Mouse (Mus musculus) liver, embryonic 15.5 days (tissue): ENCODE results near the gene Slc6a19. TPM values are rescaled to one million over a fixed set of nuclear protein-coding genes. Genes with fewer than 3 reads are reported as not detected.
"Not testable (repeated sequence)": the region's sequence is repeated elsewhere in the genome, so short reads cannot be mapped to it uniquely, and the experiment has no call there.

ENCODE experiments used
- ATAC-seq: fragments of 200-750 bp; cut with Nextera tagmentation; 2 replicates; pipeline ENCODE4 v1.8.0; 2017; ENCODE audit warnings: moderate number of reproducible peaks, mild to moderate bottlenecking, moderate library complexity; ENCODE audit not compliant: insufficient read depth
- H3K27ac ChIP-seq: fragments of 300-500 bp; sonication (generic); replicated peaks from 2 replicates; pipeline ENCODE4 v1.5.1; 2015; ENCODE audit warnings: mild to moderate bottlenecking, inconsistent platforms
- H3K27me3 ChIP-seq: fragments of 300-500 bp; sonication (generic); 2 replicates; pipeline ENCODE4 v1.6.1; 2015; ENCODE audit warnings: mild to moderate bottlenecking, inconsistent platforms
- H3K36me3 ChIP-seq: fragments of 300-500 bp; sonication (generic); replicated peaks from 2 replicates; pipeline ENCODE4 v1.6.1; 2015; ENCODE audit warnings: moderate library complexity, mild to moderate bottlenecking, inconsistent platforms
- H3K4me1 ChIP-seq: fragments of 300-500 bp; sonication (generic); replicated peaks from 2 replicates; pipeline ENCODE4 v1.6.1; 2015; ENCODE audit warnings: inconsistent platforms
- H3K4me2 ChIP-seq: fragments of 300-500 bp; sonication (generic); 2 replicates; pipeline ENCODE4 v1.6.1; 2015; ENCODE audit warnings: moderate library complexity, mild to moderate bottlenecking, inconsistent platforms
- H3K4me3 ChIP-seq: fragments of 300-500 bp; sonication (generic); replicated peaks from 2 replicates; pipeline ENCODE4 v1.5.1; 2015; ENCODE audit warnings: mild to moderate bottlenecking, inconsistent platforms
- H3K9ac ChIP-seq: fragments of 300-500 bp; sonication (generic); 2 replicates; pipeline ENCODE4 v1.6.1; 2015; ENCODE audit warnings: moderate library complexity, mild to moderate bottlenecking, inconsistent platforms
- H3K9me3 ChIP-seq: fragments of 300-500 bp; sonication (generic); replicated peaks from 2 replicates; pipeline ENCODE4 v1.6.1; 2016; ENCODE audit warnings: inconsistent platforms
- WGBS: fragments of 180-500 bp; shearing (Covaris S2); methylation state at CpG from one replicate; pipeline ENCODE4 v1.1.7; 2015; ENCODE audit warnings: mixed read lengths; ENCODE audit not compliant: insufficient replicate concordance; 5-methylcytosine and 5-hydroxymethylcytosine counted together
- polyA plus RNA-seq: library from polyadenylated mRNA; unstranded; fragments of >200 nt; fragmentation: Nextera tagmentation; extraction: Ambion mirVana; gene quantifications from 2 replicates; pipeline ENCODE4 v1.2.1, GENCODE M21; 2015

Gene Slc6a19
- 0.83 and 1.0 TPM in 2 replicates for polyA plus RNA-seq

- H3K4me2 ChIP-seq: no peak within 1 kb of the TSS
- no peaks in the 10 kb centered on the region for H3K4me1 ChIP-seq
- no peaks in the 10 kb centered on the region for H3K36me3 ChIP-seq
- H3K27me3 ChIP-seq: no peaks in the 10 kb centered on the region
- no peak within 1 kb of the TSS for H3K4me3 ChIP-seq
- ATAC-seq: no peak
- no peak within 1 kb of the TSS for H3K27ac ChIP-seq
- H3K9me3 ChIP-seq: no peaks in the 10 kb centered on the region
- WGBS: 70% methylated on average over 7 of the region's 7 CpGs
- H3K9ac ChIP-seq: no peak within 1 kb of the TSS
Observed at GRCm38 (mm10) chr13:73704694-73705325, at the start of gene Slc6a19. Slc6a19 (minus strand) TSS chr13:73704865.

GRCm38 (mm10) chr13:73751284-73751683 lies 46.6 kb upstream of the Slc6a19 start:
- no peaks in the 10 kb centered on the region for H3K36me3 ChIP-seq
- 62% methylated on average over 3 of the region's 3 CpGs for whole genome bisulfite sequencing
- ATAC-seq: no peak

GRCm38 (mm10) chr13:73750435-73750834 lies 45.8 kb upstream of the Slc6a19 start:
- Histone ChIP-seq H3K9ac (no peak overlapping the region), H3K4me3 (no peak overlapping the region), H3K4me1 (0 out of 2 replicates have a peak, but pooled peaks cover 3% of the 10 kb centered on the region), H3K36me3 (no peaks in the 10 kb centered on the region), H3K4me2 (no peak overlapping the region), H3K27ac (no peak overlapping the region), H3K9me3 (no peaks in the 10 kb centered on the region), H3K27me3 (peaks cover 5% of the 10 kb centered on the region; the same call in 1 of the 2 replicates)
- no peak for ATAC-seq
- 54% methylated on average over 6 of the region's 6 CpGs for WGBS

More at GRCm38 (mm10) chr13:73751284-73751683, 46.6 kb upstream of the Slc6a19 start:
- peaks cover 5% of the 10 kb centered on the region; the same call in 1 of the 2 replicates for H3K27me3 ChIP-seq
- no peak overlapping the region for H3K4me2 ChIP-seq
- H3K4me3 ChIP-seq: no peak overlapping the region
- H3K9me3 ChIP-seq: no peaks in the 10 kb centered on the region
- H3K4me1 ChIP-seq: 0 out of 2 replicates have a peak, but pooled peaks cover 3% of the 10 kb centered on the region
- H3K9ac ChIP-seq: no peak overlapping the region
- no peak overlapping the region for H3K27ac ChIP-seq

GRCm38 (mm10) chr13:73748663-73749440 lies 44.2 kb upstream of the Slc6a19 start:
- Histone ChIP-seq H3K36me3 (no peaks in the 10 kb centered on the region), H3K27ac (no peak overlapping the region; the same call in 1 of the 2 replicates), H3K4me2 (no peak overlapping the region), H3K4me1 (0 out of 2 replicates have a peak, but pooled peaks cover 3% of the 10 kb centered on the region), H3K27me3 (peaks cover 5% of the 10 kb centered on the region), H3K9me3 (no peaks in the 10 kb centered on the region), H3K4me3 (no peak overlapping the region), H3K9ac (no peak overlapping the region)
- 17% methylated on average over 15 of the region's 15 CpGs for WGBS
- ATAC-seq: no peak

- no peaks in the 10 kb centered on the region for H3K9me3 ChIP-seq
- H3K4me2 ChIP-seq: no peak overlapping the region
- no peaks in the 10 kb centered on the region; the same call in none of the 2 replicates for H3K27me3 ChIP-seq
- no peak overlapping the region for H3K4me3 ChIP-seq
- no peak overlapping the region for H3K9ac ChIP-seq
- no peak overlapping the region for H3K27ac ChIP-seq
- 32% methylated on average over 3 of the region's 3 CpGs for WGBS
- no peaks in the 10 kb centered on the region for H3K36me3 ChIP-seq
- ATAC-seq: no peak
- H3K4me1 ChIP-seq: 0 out of 2 replicates have a peak, but pooled peaks cover under 1% of the 10 kb centered on the region
Observed at GRCm38 (mm10) chr13:73743662-73744061, 39.0 kb upstream of the Slc6a19 start.

- ATAC-seq: no peak
- 60% methylated on average over 4 of the region's 4 CpGs for WGBS
- no peaks in the 10 kb centered on the region for H3K9me3 ChIP-seq
Observed at GRCm38 (mm10) chr13:73742944-73743343, 38.3 kb upstream of the Slc6a19 start.

GRCm38 (mm10) chr13:73740399-73740944 lies 35.8 kb upstream of the Slc6a19 start:
- H3K4me1 ChIP-seq, H3K27ac ChIP-seq, H3K27me3 ChIP-seq, H3K4me3 ChIP-seq, H3K4me2 ChIP-seq, H3K9me3 ChIP-seq, H3K36me3 ChIP-seq, ATAC-seq, H3K9ac ChIP-seq: not testable (repeated sequence)
- 35% methylated on average over 2 of the region's 2 CpGs for WGBS

More at GRCm38 (mm10) chr13:73742944-73743343, 38.3 kb upstream of the Slc6a19 start:
- Histone ChIP-seq H3K27ac (no peak overlapping the region), H3K4me3 (no peak overlapping the region), H3K4me1 (no peaks in the 10 kb centered on the region), H3K36me3 (no peaks in the 10 kb centered on the region), H3K4me2 (no peak overlapping the region), H3K9ac (no peak overlapping the region), H3K27me3 (no peaks in the 10 kb centered on the region; the same call in none of the 2 replicates)

- Histone ChIP-seq H3K9me3 (no peaks in the 10 kb centered on the region), H3K36me3 (no peaks in the 10 kb centered on the region), H3K4me3 (no peak overlapping the region), H3K27ac (no peak overlapping the region), H3K27me3 (peaks cover 26% of the 10 kb centered on the region), H3K4me2 (no peak overlapping the region), H3K4me1 (0 out of 2 replicates have a peak, but pooled peaks cover 5% of the 10 kb centered on the region), H3K9ac (no peak overlapping the region)
- whole genome bisulfite sequencing: 36% methylated on average over 3 of the region's 3 CpGs
- ATAC-seq: no peak
Observed at GRCm38 (mm10) chr13:73736943-73737342, 32.3 kb upstream of the Slc6a19 start.

- no peaks in the 10 kb centered on the region for H3K36me3 ChIP-seq
- H3K4me3 ChIP-seq: no peak overlapping the region
- no peak overlapping the region for H3K9ac ChIP-seq
- H3K4me1 ChIP-seq: 0 out of 2 replicates have a peak, but pooled peaks cover 5% of the 10 kb centered on the region
- H3K27me3 ChIP-seq: peaks cover 35% of the 10 kb centered on the region
- no peak for ATAC-seq
- no peak overlapping the region for H3K4me2 ChIP-seq
- H3K27ac ChIP-seq: no peak overlapping the region
- H3K9me3 ChIP-seq: no peaks in the 10 kb centered on the region
- 26% methylated on average over 2 of the region's 2 CpGs for WGBS
Observed at GRCm38 (mm10) chr13:73735928-73736327, 31.3 kb upstream of the Slc6a19 start.

- WGBS: 55% methylated on average over 8 of the region's 8 CpGs
- Histone ChIP-seq H3K27me3 (peaks cover 37% of the 10 kb centered on the region), H3K4me3 (no peak overlapping the region), H3K36me3 (no peaks in the 10 kb centered on the region), H3K9me3 (no peaks in the 10 kb centered on the region), H3K27ac (no peak overlapping the region), H3K9ac (no peak overlapping the region), H3K4me2 (no peak overlapping the region), H3K4me1 (0 out of 2 replicates have a peak, but pooled peaks cover 5% of the 10 kb centered on the region)
- peak; percentile 56 for ATAC-seq
Observed at GRCm38 (mm10) chr13:73735270-73735669, 30.6 kb upstream of the Slc6a19 start.

GRCm38 (mm10) chr13:73734379-73734778 lies 29.7 kb upstream of the Slc6a19 start:
- Histone ChIP-seq H3K27ac (no peak overlapping the region), H3K27me3 (peaks cover 43% of the 10 kb centered on the region), H3K9ac (no peak overlapping the region), H3K9me3 (no peaks in the 10 kb centered on the region), H3K36me3 (no peaks in the 10 kb centered on the region), H3K4me3 (no peak overlapping the region), H3K4me1 (0 out of 2 replicates have a peak, but pooled peaks cover 5% of the 10 kb centered on the region), H3K4me2 (no peak overlapping the region)
- 38% methylated on average over 1 of the region's 1 CpGs for WGBS
- no peak for ATAC-seq
